Mouse (Mus musculus): ENCODE data around the gene Lrp4. TPM values are rescaled to one million over a fixed set of nuclear protein-coding genes. Genes with fewer than 3 reads are reported as not detected.

The Lrp4 gene
- polyA plus RNA-seq (2012; rRNA removed), result 2.0 and 2.7 TPM in 2 replicates

DNA sequence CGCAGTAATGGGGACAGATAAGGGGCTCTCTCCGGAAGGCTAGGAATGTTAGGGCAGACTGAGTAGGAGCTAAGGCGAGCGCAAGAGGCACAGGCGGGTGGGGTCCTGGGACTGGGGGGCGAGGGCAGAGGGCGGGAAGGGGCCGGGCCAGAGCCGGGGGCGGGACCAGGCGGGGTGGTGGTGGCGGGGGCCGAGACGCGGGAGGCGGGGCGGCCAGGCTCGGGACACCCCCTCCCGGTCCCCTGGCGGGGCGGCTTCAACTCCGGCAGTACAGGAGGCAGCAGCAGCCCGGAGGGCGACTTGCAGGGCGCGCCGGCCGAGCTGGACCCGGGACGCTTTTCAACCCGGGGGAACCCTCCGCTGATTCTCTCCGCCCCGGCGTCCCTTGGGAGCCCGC, at the start of gene Lrp4:
Gene Lrp4, plus strand, starts transcription at position 253 of the 397 bp plus-strand sequence.

DNA sequence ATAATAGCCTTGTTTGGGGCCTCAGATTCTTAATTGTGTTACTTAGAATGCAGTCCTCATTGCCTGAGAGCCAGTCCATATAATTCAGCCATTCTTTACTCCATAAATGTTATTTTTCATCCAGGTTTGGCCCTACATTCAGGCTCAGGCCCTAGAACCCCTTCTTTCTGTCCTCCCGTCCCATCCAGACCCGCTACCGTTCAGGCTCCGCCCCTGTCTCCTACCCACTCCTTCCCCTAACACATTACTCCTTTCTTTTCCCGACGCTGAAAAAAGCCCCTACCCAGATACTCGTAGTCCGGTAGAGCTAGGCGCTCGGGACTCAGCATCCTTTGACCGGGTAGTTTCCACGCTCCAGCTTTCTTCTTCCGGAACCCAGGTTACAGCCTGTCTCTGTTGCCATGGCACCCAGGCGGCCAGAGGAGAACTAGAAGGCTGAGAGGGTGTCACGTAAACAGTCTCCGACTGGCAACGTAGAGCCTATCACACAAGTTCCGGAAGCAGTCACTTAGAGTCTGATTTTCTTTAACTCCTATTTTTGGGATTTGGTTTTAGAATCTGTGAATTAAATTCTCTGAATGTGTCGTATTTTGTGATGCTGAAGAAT, 12.9 kb upstream of the Lrp4 start, which contains the start of gene 1110051M20Rik:
Gene 1110051M20Rik, minus strand, starts transcription at position 419 of the 607 bp plus-strand sequence.

DNA sequence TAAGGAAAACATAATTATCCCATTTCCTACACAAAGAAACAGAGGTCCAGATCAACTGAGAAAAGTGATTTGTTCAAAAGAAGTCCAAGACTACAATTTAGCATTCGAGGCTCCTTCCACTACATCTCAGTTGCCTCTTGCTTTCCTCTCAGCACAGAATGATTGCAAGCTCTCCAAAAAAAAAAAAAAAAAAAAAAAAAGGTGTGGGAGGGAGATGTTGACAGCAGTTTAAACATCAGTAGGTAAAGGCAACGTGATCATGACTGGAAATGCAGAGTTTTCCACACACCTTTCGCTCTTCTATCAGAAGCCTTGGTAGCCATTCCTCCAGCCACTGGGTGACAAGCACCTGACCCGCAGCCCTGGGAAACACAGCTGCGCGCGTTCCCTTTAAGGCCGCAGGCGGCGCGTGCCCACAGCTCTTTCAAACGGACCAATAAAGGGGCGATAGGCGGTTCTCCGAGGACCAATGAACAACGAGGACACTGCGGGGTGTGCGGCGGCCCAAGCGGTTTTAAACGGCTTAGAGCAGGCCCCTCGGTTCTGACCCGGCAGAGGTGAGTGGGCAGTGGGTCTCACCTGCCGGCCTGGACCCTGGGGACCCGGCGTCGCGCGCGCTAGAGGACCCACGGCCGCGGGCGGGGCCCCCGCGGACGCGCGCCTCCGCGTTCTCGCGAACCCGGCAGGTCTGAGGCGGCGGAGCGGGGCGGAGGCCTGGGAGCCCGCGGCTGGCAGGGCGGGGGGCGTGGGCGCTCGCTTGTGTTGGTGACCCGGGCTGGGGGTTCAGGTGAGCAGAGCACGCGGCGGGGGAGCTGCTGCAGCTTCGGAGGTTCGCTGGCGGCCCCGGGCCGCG, 69.2 kb downstream of the Lrp4 start, which contains the start of gene Ckap5:
Gene Ckap5, plus strand, starts transcription at position 469 of the 853 bp plus-strand sequence.

Other genes starting within 250 kb of the Lrp4 start
- 8.3 and 10.3 TPM in 2 replicates for gene Ddb2, start 220.5 kb upstream of the Lrp4 start, polyA plus RNA-seq (2012; rRNA removed)
- gene Pacsin3, start 201.6 kb upstream of the Lrp4 start, polyA plus RNA-seq (2012; rRNA removed), result 19.4 and 20.2 TPM in 2 replicates
- 25.8 and 26.6 TPM in 2 replicates for gene Arfgap2, start 192.5 kb upstream of the Lrp4 start, polyA plus RNA-seq (2012; rRNA removed)
- gene 1110051M20Rik, start 12.8 kb upstream of the Lrp4 start, polyA plus RNA-seq (2012; rRNA removed), result 2.1 and 2.3 TPM in 2 replicates
- gene Ckap5, start 69.3 kb downstream of the Lrp4 start, polyA plus RNA-seq (2012; rRNA removed), result 10.6 and 11.2 TPM in 2 replicates
- gene F2, start 178.9 kb downstream of the Lrp4 start, polyA plus RNA-seq (2012; rRNA removed), result 1,295 and 1,309 TPM in 2 replicates
- gene Zfp408, start 192.3 kb downstream of the Lrp4 start, polyA plus RNA-seq (2012; rRNA removed), result 5.1 and 6.7 TPM in 2 replicates
- 23.7 and 24.9 TPM in 2 replicates for gene Arhgap1, start 192.3 kb downstream of the Lrp4 start, polyA plus RNA-seq (2012; rRNA removed)